Mouse (Mus musculus): ENCODE results near the gene Ltbp1.

DNA sequence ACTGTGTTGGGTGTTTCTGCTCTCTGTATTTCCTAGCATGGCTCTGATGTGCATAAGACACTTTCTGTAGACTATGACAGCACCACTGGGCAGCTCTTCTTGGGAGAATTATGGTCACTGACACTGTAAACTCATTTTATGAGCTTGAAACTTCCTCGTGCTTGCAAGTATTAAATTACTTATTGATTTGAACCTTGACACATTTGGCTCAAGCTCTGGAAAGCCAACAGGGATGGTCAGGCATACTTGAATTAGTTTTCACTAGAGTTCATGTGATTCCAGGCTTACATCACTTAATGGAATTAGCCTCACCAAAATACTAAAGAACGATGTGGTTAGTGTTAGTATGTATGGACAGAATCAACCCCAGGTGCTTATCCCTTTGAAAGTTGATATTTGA, 76.0 kb downstream of the Ltbp1 start:
- TF ChIP-seq POLR2A (IDR thresholded peaks at IDR 0.05; ENCODE audit: insufficient read depth, low read depth, low read length) (no peak), CTCF (IDR thresholded peaks at IDR 0.05) (no peak), EP300 (IDR thresholded peaks at IDR 0.05; ENCODE audit: insufficient read depth, low read depth, low read length) (no peak)
